Mouse (Mus musculus): ENCODE results near the gene Zfp874b.
A peak's percentile ranks its signal among the peaks of the same experiment; 100 is the strongest.
"Not testable (repeated sequence)": the region's sequence is repeated elsewhere in the genome, so short reads cannot be mapped to it uniquely, and the experiment has no call there.

Zfp874b gene

GRCm38 (mm10) chr13:67483625-67484423 is at the start of gene Zfp874b:
TSS of gene Zfp874b (minus strand) at chr13:67484258.
- DNase-seq (ENCODE audit: low spot score in 2 of 2), result peak; percentile 71 to 81

GRCm38 (mm10) chr13:67527049-67527730 is 43.1 kb upstream of the Zfp874b start:
- no peak for DNase-seq (ENCODE audit: low spot score in 2 of 2)

DNA sequence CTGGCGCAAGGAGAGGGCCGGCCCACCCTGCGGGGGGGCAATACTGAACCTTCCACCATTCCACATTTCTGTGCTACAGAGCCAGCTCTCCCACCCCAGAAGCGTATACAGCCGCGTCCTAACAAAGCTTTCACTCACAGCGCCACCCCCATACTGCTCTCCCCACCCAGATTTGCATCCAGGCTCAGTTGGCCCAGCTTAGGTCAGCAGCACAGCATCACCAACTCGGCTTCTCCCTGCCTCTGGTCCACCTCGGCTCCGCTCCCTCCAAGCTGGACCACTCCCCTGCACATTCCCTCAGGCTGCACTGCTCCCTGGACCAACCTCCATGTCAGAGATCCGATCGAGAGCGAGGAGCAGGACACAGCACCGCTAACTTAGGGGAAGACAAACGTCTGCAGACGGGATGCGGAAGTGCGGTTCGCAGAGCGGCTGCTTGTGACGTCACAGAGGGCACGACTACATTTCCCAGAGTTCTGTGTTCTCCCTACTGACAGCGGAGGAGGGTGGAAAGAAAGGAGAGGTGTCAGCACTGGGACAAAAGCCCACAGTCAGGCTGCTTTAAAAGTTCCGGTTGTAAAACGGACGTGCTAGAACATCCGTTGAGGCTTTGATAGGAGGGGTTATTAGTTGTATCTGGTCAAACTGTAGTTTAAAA is 41.8 kb upstream of the Zfp874b start, which contains the start of the genes Gm26965 and Zfp87:
Gene Gm26965, minus strand, starts transcription at position 399 of the 658 bp plus-strand sequence.
Gene Zfp87, minus strand, starts transcription at position 425 of the 658 bp plus-strand sequence.
- peak; percentile 85 to 91 for DNase-seq (ENCODE audit: low spot score in 2 of 2)

- DNase-seq (ENCODE audit: low spot score in 2 of 2), result no peak
Observed at GRCm38 (mm10) chr13:67500908-67501307, 16.9 kb upstream of the Zfp874b start.

- peak; percentile 68 to 70 for DNase-seq (ENCODE audit: low spot score in 2 of 2)
Observed at GRCm38 (mm10) chr13:67500084-67500719, 16.1 kb upstream of the Zfp874b start, which contains the start of gene Zfp58. TSS of gene Zfp58 (minus strand) at chr13:67500555.

GRCm38 (mm10) chr13:67495631-67496030 is 11.6 kb upstream of the Zfp874b start:
- DNase-seq (ENCODE audit: low spot score in 2 of 2), result no peak

- no peak for DNase-seq (ENCODE audit: low spot score in 2 of 2)
Observed at GRCm38 (mm10) chr13:67484424-67484811, 360 bp upstream of the Zfp874b start.

- DNase-seq (ENCODE audit: low spot score in 2 of 2), result no peak
Observed at GRCm38 (mm10) chr13:67481528-67481927, 2.5 kb downstream of the Zfp874b start.

DNA sequence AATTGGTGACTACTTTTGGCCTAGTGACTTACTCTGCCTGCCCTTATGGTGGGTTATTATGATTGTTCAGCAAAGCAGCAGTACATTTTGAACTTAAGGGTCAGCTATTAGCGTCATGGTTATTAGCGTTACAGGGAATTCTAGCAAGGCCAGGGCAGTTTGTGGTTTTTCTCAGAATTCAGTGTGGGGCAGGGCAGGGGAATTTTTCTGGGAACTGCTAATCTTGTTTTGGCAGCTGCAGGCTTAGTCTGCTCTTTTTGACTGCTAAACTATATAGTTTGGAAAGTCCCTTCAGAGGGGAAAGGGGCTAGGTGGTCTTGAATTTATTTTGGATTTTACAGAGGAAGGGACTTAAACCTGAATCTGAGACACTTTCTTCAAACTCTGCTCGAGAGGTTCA is 14.8 kb downstream of the Zfp874b start:
- DNase-seq (ENCODE audit: low spot score in 2 of 2), result no peak

GRCm38 (mm10) chr13:67463506-67464185 is 20.4 kb downstream of the Zfp874b start:
- DNase-seq (ENCODE audit: low spot score in 2 of 2), result not testable (repeated sequence)

DNA sequence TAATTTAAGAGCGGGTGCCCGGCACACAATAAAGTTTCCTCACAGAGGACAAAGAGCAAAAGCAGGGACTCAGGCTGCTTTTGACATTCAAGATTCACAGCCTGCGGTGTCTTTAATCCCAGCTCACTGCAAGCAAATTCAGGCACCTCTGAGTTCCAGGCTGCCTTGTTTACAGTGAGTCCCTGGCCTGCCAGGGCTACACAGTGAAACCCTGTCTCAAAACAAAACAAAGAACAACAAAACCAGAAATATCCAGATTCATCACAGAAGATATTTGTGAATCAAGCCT is 32.1 kb downstream of the Zfp874b start:
- no peak for DNase-seq (ENCODE audit: low spot score in 2 of 2)

DNA sequence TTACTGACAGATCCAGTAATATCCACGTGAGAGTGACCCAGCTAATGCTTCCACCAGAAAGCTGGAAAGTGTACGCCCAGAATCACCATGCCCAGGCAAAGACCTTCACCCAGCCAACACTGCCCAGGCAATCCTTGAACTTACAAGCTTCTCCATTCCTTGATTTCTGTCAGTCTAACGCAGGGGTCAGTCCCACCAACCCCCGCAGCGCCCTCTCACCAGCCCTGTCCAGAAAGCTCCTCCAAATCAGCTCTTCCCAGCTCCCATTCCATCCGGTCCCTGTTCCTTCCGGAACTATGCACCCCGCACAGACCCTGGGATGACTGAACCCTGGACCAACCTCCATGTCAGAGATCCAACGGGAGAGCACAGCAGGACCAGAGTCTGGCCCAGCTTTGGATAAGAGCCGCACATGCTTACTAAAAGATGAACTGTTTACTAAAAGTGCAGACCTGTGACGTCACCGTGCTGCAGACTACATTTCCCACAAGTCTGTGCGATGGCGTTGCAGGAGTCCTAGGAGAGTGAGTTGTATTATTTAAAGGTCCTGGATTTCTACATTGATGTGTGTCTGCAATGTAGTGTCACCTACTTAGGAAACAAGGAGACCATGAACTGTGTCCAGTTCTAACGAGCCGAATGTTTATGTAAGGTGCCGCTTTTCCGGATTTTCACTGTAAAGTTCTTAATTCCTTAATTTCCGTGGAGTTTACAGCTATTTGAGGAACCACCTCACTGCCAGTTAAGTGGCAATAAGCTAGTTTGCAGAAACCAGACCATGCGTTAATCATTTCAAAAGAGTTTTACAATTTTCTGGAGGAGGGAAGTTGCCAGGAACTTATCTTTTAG is 32.7 kb downstream of the Zfp874b start, which contains the start of gene Zfp874a:
Gene Zfp874a, minus strand, starts transcription at position 453 of the 849 bp plus-strand sequence.
- peak; percentile 72 to 83 for DNase-seq (ENCODE audit: low spot score in 2 of 2)

DNA sequence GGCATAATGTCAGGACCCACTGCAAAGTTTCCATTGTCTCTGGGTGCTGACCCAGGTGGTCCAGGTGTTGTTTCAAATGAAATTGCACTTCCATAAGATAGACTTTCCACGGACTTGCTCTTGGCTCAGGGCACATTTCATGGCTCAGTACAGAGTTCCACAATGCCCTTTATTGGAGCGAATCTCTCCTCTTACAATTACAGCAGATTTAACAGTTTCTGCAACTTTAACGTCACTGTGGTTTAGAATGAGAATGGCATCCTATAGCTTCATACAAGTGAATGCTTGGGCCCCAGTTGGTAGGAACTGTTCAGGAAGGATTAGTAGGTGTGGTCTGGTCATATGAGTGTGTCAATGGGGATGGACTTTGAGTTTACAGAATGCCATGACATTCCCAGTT is 47.0 kb downstream of the Zfp874b start:
- not testable (repeated sequence) for DNase-seq (ENCODE audit: low spot score in 2 of 2)

GRCm38 (mm10) chr13:67428116-67428515 is 55.9 kb downstream of the Zfp874b start:
- no peak for DNase-seq (ENCODE audit: low spot score in 2 of 2)

GRCm38 (mm10) chr13:67425699-67426098 is 58.4 kb downstream of the Zfp874b start:
- DNase-seq (ENCODE audit: low spot score in 2 of 2), result not testable (repeated sequence)

DNA sequence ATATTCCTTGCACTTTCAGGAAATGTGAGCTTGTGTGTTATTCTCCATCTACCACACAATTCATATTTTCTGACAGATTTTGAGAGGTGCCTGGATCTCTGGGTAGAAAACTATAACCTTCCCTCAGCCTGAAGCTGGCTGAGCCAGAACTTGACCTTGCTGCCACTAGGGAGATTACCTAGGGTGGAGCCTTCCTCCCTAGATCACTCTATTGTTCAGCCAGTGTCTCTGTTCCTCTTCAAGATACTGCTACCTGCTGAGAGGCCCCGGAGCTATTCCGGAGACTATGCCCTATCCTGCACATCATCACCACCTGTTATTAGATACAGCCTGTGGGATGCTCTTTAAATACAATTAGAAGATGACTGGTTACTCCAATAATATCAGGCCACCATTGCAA is 61.5 kb downstream of the Zfp874b start:
- DNase-seq (ENCODE audit: low spot score in 2 of 2), result not testable (repeated sequence)
